Mouse (Mus musculus): Measurements from ENCODE around the gene Psd. TPM values are rescaled to one million over a fixed set of nuclear protein-coding genes. Genes with fewer than 3 reads are reported as not detected.

The Psd gene
- polyA plus RNA-seq, 1 experiment = 0.73 TPM

DNA sequence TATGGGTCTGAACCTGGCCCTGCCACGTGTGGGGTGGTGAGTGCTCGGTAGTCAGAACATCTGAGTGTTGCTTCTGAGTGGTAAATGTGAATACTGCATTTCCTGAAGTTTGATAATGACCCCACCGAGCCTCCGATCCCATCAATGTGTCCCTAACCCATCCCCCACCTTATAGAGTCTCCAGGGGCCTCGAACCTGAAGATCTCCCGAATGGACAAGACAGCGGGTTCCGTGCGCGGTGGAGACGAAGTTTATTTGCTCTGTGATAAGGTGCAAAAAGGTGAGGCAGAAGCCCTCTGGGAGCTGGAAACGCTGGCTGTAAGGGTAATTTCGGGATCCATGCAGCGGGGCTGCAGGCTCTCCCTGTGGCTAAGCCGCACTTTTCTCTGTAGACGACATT lies 19.2 kb downstream of the Psd start:
- no peak for TF ChIP-seq GATA1 (IDR thresholded peaks at IDR 0.05; ENCODE audit: low read length)

DNA sequence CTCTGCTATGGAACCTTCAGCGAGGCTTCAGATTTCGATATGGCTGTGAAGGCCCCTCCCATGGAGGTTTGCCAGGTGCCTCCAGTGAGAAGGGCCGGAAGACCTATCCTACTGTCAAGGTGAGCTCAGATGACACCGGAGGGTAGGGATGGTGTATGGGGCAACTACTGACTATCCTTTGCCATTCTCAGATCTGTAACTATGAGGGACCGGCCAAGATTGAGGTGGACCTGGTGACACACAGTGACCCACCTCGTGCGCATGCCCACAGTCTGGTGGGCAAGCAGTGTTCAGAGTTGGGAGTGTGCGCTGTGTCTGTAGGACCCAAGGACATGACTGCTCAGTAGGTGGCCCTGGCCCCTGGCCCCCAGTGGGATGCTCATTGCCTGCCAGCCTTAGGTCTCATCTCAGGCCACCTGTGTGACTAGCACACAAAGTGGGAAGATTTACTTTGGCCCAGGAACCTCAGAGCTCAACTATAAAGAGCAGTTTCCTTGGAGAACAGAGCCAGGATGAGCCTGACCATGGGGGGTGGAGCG lies 20.1 kb downstream of the Psd start:
- no peak for TF ChIP-seq GATA1 (IDR thresholded peaks at IDR 0.05; ENCODE audit: low read length)

- TF ChIP-seq GATA1 (IDR thresholded peaks at IDR 0.05; ENCODE audit: low read length) = no peak
These were observed 20.7 kb downstream of the Psd start for GRCm38 (mm10) chr19:46306268-46306610.

DNA sequence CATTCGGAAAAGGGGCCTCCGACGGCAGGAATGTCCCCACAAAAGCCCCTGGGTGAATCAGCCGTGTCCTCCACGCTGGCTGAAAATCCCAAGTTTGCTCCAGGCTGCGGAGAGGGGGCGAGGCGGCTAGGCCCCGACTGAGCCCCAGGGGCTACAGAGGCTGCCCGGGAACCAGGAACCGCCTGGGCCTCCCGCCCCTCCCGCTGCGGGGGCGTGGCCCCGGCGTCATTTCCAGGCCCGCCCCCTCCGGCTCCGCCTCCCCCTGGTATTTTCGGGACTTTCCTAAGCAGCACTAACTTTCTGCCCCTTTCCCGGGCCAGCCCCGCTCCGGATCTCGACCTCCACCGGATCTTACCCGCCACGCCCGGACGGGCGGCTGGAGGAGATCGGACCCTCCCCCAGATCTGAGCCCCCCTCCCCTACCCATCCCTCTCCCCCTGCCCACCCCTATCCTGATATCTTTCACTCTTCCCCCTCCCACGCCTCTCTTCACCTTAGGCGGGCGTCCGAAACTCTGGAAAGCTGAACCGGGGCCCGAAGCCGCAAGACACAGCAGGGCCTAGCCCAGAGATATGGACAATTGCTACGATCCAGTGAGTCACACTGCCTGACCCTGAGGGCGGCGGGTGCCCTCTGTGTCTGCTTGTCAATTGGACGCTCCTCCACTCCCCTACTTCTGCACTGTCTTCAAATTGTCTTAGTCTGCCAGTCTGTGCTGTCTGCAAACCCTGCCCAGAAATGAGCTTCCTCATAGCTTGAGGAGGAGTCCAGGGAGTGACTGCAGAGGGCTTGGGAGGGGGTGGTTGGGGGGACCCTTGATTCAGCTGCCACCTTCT lies 21.3 kb downstream of the Psd start:
- no peak for TF ChIP-seq GATA1 (IDR thresholded peaks at IDR 0.05; ENCODE audit: low read length)

DNA sequence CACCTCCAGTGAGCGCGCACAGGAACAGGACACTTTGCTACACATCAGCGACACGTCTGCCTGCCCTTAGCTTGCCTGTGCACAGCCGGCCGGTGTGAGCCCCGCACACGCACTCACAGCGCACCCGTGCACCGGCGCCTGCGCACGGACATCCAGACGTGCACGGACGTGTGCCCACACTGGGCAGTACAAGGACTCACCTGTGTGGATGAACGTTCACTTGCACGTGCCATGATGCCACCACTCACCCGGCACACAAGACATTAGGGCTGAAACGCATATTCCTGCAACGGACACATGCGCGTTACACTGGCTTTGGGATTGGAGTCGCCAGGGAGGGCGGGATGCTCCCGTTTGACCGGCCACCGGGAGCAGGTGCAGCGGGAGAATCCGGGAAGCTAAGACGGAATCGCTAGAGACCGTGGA lies 22.0 kb downstream of the Psd start:
- TF ChIP-seq GATA1 (IDR thresholded peaks at IDR 0.05; ENCODE audit: low read length) = no peak

- TF ChIP-seq GATA1 (IDR thresholded peaks at IDR 0.05; ENCODE audit: low read length) = no peak
These were observed 22.6 kb downstream of the Psd start, which contains the start of gene Nfkb2 for GRCm38 (mm10) chr19:46304216-46304841. Gene Nfkb2 (plus strand): TSS chr19:46304320.

- TF ChIP-seq GATA1 (IDR thresholded peaks at IDR 0.05; ENCODE audit: low read length) = no peak
These were observed 23.4 kb downstream of the Psd start for GRCm38 (mm10) chr19:46303251-46304215.

- no peak for TF ChIP-seq GATA1 (IDR thresholded peaks at IDR 0.05; ENCODE audit: low read length)
These were observed 24.4 kb downstream of the Psd start for GRCm38 (mm10) chr19:46302551-46302950.

DNA sequence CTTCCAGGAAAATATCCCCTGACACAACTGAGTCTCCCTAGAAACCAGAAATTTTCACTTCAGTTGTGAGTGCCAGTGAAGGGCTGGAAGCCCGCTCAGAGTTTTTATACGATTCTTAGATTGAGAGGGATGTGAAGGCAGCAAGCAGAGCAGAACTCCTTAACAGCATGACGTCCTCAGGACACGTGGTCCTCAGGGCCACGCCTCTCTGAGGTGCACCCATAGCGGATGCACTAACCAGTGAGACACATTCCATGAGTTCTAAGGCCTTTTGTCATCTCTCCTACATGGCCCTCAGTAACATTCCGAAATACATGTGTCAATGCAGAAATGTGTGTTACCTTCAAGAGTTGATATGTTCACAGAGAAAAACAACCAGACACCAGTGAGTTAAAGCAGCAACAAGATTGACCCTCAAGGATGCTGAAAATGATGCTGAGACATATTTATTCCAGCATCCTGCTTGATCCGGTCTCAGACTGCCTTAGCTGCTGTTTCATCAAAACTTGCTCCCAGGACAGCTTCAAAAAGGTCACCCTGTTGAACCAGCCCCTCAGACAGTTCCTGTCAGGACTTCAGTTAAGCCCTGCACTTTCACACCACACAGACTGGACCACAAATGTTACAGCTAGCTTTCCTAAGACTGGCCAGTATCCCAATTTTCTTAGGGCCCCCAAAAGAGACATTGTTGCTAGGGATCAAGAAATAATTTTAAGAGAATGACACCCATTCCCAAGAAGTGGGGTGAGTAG lies 26.5 kb downstream of the Psd start:
- TF ChIP-seq GATA1 (IDR thresholded peaks at IDR 0.05; ENCODE audit: low read length) = no peak

DNA sequence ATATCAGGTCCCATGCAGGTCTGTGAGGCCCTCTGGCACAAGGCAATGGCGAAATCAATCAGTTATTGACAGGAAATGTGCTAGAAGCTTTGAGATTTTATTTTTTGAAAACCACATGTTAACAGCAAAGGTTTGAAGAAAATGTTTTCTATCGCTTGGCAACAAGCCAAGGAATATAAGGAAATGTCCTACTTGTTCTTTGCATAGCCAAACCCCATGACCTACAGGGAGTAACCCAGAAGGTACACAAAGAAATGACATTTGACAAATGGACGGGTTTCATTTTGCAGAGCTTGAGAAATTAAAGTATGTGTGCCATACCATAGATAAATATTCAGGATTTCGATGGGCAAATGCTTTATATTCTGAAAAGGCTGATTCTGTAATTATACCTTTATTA lies 30.0 kb downstream of the Psd start:
- no peak for TF ChIP-seq GATA1 (IDR thresholded peaks at IDR 0.05; ENCODE audit: low read length)

- TF ChIP-seq GATA1 (IDR thresholded peaks at IDR 0.05; ENCODE audit: low read length) = no peak
These were observed 36.3 kb downstream of the Psd start for GRCm38 (mm10) chr19:46290535-46291105.

- no peak for TF ChIP-seq GATA1 (IDR thresholded peaks at IDR 0.05; ENCODE audit: low read length)
These were observed 39.4 kb downstream of the Psd start for GRCm38 (mm10) chr19:46287566-46287965.

DNA sequence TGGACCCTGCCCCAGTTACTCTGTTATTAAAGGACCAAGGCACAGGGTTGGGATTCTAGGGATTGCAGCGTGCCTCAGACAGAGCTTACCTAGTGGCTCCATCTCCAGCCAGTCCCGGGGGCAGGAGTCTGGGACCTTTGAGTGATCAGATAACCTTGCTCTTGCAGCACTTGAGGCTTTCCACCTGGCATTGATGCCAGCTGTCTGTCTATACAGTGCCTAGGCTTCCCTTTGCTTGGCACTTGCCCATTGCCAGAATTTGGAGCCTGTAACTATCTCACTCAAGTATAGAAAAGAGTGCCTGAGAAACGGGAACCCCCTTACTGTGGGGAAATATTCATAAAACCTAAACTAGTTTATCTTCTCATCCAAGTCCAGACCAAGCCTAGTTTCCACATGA lies 40.0 kb downstream of the Psd start:
- no peak for TF ChIP-seq GATA1 (IDR thresholded peaks at IDR 0.05; ENCODE audit: low read length)

GRCm38 (mm10) chr19:46286047-46286446 lies 40.9 kb downstream of the Psd start:
- no peak for TF ChIP-seq GATA1 (IDR thresholded peaks at IDR 0.05; ENCODE audit: low read length)
